Mouse (Mus musculus) gonadal fat pad, adult 2 months (tissue): ENCODE data around the gene Ccdc62. TPM values are rescaled to one million over a fixed set of nuclear protein-coding genes. Genes with fewer than 3 reads are reported as not detected.

ENCODE experiments used
- polyA plus RNA-seq: library from polyadenylated mRNA; depleted of rRNA; stranded (reverse); fragments of >200 nt; gene quantifications from 2 replicates; pipeline ENCODE4 v1.2.3, GENCODE M21; 2012; rRNA removed

Gene Ccdc62
- polyA plus RNA-seq, 1 experiment, result 8.7 TPM

Other genes with a start within 250 kb of the Ccdc62 start
- 20.2 and 23.4 TPM in 2 replicates for gene Clip1, start 246.1 kb upstream of the Ccdc62 start, polyA plus RNA-seq
- gene Zcchc8, start 209.6 kb upstream of the Ccdc62 start, polyA plus RNA-seq, result 17.4 and 19.4 TPM in 2 replicates
- 11.9 and 13.3 TPM in 2 replicates for gene Rsrc2, start 181.3 kb upstream of the Ccdc62 start, polyA plus RNA-seq
- gene Kntc1, start 181.0 kb upstream of the Ccdc62 start, polyA plus RNA-seq, result 0.80 and 1.7 TPM in 2 replicates
- gene Hcar2, start 65.2 kb upstream of the Ccdc62 start, polyA plus RNA-seq, result 7.6 and 8.5 TPM in 2 replicates
- 20.6 and 23.5 TPM in 2 replicates for gene Hcar1, start 50.7 kb upstream of the Ccdc62 start, polyA plus RNA-seq
- 9.0 and 14.4 TPM in 2 replicates for gene Denr, start 23.5 kb upstream of the Ccdc62 start, polyA plus RNA-seq
- gene Gm43518, start 3.3 kb upstream of the Ccdc62 start, polyA plus RNA-seq, result 2.1 and 2.6 TPM in 2 replicates
- gene Hip1r, start 42.9 kb downstream of the Ccdc62 start, polyA plus RNA-seq, result 46.6 and 59.4 TPM in 2 replicates
- gene Vps37b, start 101.6 kb downstream of the Ccdc62 start, polyA plus RNA-seq, result 45.2 and 54.3 TPM in 2 replicates
- gene Abcb9, start 165.1 kb downstream of the Ccdc62 start, polyA plus RNA-seq, result 33.5 and 39.3 TPM in 2 replicates
- gene Ogfod2, start 181.6 kb downstream of the Ccdc62 start, polyA plus RNA-seq, result 56.9 and 71.1 TPM in 2 replicates
- gene Arl6ip4, start 185.4 kb downstream of the Ccdc62 start, polyA plus RNA-seq, result 34.4 and 36.2 TPM in 2 replicates